Mouse (Mus musculus): Measurements from ENCODE around the gene Traf3ip3.
A peak's percentile ranks its signal among the peaks of the same experiment; 100 is the strongest.

Traf3ip3 gene

DNA sequence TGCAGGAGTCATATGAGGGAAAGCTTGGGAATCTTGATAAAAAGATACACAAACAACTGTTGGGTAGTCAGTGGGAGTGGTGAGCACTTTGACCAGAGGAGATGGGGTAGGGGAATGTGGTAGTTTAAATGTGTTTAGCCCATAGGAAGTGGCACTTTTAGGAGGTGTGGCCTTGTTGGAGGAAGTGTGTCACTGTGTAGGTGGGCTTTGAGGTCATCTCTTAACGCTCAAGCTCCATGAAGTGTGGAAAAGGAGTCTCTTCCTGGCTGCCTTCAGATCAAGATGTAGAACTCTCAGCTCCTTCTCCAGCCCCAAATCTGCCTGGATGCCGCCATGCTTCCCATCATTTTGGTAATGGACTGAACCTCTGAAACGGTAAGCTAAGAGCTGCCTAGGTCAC lies 6.0 kb upstream of the Traf3ip3 start, which contains the start of gene Lamb3:
Gene Lamb3 (plus strand): TSS at position 197 of the 400 bp plus-strand sequence.
- DNase-seq (ENCODE audit: low spot score) = no peak

DNA sequence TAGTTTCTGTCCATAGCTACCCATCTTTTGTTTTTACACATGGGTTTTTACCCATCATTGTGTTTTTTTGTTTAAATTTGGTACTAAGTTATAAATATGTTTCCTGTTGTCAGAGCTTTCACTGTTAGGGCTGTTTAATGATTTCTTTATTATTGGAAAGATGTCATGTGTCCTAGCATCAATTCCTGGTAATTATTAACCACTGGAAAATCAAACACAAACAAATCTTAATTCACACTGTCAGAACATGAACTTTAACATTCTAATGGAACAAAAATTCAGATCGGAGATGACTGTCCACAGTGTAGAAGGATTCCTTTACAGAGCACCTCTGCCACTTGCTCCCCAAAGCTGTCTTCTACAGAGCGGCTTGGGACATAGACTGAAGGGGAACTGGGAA lies 3.9 kb upstream of the Traf3ip3 start:
- DNase-seq (ENCODE audit: low spot score) = no peak

GRCm38 (mm10) chr1:193203821-193204220 lies 2.3 kb upstream of the Traf3ip3 start:
- DNase-seq (ENCODE audit: low spot score) = no peak

DNA sequence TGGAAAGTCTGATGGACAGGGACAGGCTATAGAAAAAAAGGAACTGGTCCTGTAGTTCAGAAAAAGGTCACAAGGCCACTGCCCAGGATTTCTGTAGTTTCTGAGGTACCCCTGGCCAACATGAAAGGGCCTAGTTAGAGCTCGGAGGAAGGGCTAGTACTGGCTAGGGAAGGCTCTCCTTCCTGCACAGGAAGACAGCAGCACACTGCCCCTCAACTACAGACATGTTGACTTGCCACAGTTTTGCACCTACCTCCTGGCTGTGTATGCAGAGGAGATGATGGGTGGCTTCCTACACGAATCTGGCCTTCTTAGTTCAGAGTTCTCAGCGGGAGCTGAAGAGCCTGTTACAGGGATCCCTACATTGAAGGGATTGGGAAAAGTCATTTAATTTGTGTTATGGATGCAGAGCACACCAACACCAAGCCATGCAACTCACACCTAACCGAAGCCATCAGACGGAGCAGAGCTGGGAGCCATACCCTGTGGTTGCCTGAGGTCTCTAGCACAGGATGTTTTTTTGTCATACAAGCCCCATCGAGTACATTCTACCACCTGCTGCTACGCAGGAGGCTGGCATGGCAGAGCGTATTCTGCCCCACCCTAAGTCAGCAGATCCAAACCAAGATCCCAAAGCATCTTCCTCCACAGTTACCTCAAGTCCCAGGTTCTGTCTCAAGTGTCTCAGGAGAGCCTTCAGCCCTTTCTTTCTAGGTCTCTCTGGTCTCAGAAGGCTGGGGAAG lies 692 bp downstream of the Traf3ip3 start:
- DNase-seq (ENCODE audit: low spot score) = no peak

GRCm38 (mm10) chr1:193198312-193198711 lies 3.2 kb downstream of the Traf3ip3 start:
- DNase-seq (ENCODE audit: low spot score) = no peak

GRCm38 (mm10) chr1:193197494-193198205 lies 3.9 kb downstream of the Traf3ip3 start:
- no peak for DNase-seq (ENCODE audit: low spot score)

DNA sequence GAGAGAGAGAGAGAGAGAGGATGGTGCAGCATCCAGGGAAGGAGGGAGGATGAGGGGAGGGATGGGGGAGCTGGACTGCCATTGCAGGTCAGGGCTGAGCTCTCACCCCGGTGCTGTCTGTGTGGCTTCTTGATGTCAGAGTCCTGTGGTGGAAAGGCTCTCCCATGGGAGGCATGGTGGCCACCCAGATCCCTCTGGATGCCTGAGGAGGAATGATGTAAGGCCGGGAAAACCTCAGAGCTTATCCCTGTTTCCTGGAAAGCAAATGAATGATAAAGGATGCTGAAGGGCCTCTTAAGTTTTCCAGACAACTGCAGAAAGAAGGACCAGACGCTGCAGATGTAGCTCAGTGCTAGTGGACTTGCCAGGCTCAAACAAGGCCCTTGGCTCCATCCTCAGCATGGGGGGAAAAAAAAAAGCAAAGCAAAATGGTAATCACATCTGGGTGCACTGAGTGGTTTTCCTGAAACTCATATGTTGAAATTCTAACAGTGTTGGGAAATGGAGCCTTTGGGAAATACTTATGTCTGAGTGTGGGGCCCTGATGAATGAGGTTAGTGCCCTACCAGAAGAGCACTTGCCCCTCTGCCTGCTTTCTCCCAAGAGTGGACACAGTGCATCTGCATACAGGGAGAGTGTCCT lies 6.2 kb downstream of the Traf3ip3 start:
- DNase-seq (ENCODE audit: low spot score) = no peak

GRCm38 (mm10) chr1:193194416-193195140 lies 6.9 kb downstream of the Traf3ip3 start:
- no peak for DNase-seq (ENCODE audit: low spot score)

GRCm38 (mm10) chr1:193191675-193192283 lies 9.7 kb downstream of the Traf3ip3 start:
- peak; percentile 32 for DNase-seq (ENCODE audit: low spot score)

GRCm38 (mm10) chr1:193189771-193190170 lies 11.7 kb downstream of the Traf3ip3 start:
- DNase-seq (ENCODE audit: low spot score) = no peak

DNA sequence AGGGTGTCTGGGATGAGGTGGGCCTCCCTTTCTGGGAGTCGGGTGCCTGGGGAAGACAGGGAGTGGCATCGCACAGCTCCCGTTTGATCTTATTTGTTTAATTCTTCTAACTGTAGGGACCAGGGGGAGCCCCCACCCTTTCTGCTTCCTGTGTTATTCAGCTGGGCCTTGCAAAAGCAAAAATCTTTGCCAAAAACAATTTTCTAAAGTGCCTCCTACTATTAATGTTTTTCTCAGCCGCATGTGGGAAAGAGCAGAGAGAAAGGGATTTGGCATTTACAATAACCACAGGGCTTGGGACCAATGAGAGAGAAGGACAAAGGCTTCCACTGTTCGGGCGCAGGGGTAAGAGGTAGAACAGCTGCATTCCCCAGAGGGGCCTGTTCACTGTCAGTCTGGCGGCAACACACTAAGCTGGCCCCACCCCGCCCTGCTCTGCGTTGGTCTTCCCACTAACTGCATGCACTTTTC lies 12.3 kb downstream of the Traf3ip3 start:
- DNase-seq (ENCODE audit: low spot score) = peak; percentile 45

GRCm38 (mm10) chr1:193188257-193188656 lies 13.2 kb downstream of the Traf3ip3 start:
- no peak for DNase-seq (ENCODE audit: low spot score)

- DNase-seq (ENCODE audit: low spot score) = no peak
These were observed 20.4 kb downstream of the Traf3ip3 start for GRCm38 (mm10) chr1:193181104-193181503.

GRCm38 (mm10) chr1:193174143-193174733 lies 27.3 kb downstream of the Traf3ip3 start:
- no peak for DNase-seq (ENCODE audit: low spot score)

DNA sequence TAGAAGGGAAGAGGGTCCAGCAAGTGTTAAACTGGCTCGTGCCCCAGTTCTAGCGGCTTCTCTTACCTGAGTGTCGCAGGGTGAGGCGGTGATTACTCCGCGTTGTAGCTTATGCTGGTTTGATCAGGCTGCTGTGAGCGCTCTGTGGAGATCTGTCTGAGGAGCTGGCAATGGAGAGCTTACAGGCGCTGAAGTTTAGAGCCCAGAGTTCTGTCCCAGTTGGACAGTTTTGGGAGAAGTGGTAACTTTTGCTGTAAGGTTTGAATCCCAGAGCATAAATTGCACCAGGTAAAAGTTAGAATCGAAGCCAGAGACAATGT lies 27.7 kb downstream of the Traf3ip3 start:
- DNase-seq (ENCODE audit: low spot score) = no peak

GRCm38 (mm10) chr1:193172991-193173809 lies 28.3 kb downstream of the Traf3ip3 start:
- DNase-seq (ENCODE audit: low spot score) = peak; percentile 95

GRCm38 (mm10) chr1:193169856-193170255 lies 31.6 kb downstream of the Traf3ip3 start:
- DNase-seq (ENCODE audit: low spot score) = no peak

DNA sequence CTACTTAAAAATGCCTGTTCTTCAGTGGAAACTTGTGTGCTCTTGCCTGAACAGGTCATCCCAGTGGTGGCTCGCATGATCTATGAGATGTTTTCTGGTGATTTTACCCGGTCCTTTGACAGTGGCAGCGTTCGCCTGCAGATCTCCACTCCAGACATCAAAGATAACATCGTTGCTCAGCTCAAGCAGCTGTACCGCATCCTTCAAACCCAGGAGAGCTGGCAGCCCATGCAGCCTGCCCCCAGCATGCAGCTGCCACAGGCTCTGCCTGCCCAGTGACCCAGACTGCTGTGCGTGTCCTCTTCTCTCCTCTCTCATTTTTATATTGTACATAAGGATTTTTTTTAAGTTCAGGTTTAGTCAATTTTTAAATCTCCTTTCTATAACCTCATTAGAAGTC lies 32.3 kb downstream of the Traf3ip3 start:
- DNase-seq (ENCODE audit: low spot score) = no peak

- DNase-seq (ENCODE audit: low spot score) = no peak
These were observed 33.8 kb downstream of the Traf3ip3 start, which contains the start of gene A130010J15Rik for GRCm38 (mm10) chr1:193167746-193168145. Gene A130010J15Rik (plus strand): TSS chr1:193168046.

DNA sequence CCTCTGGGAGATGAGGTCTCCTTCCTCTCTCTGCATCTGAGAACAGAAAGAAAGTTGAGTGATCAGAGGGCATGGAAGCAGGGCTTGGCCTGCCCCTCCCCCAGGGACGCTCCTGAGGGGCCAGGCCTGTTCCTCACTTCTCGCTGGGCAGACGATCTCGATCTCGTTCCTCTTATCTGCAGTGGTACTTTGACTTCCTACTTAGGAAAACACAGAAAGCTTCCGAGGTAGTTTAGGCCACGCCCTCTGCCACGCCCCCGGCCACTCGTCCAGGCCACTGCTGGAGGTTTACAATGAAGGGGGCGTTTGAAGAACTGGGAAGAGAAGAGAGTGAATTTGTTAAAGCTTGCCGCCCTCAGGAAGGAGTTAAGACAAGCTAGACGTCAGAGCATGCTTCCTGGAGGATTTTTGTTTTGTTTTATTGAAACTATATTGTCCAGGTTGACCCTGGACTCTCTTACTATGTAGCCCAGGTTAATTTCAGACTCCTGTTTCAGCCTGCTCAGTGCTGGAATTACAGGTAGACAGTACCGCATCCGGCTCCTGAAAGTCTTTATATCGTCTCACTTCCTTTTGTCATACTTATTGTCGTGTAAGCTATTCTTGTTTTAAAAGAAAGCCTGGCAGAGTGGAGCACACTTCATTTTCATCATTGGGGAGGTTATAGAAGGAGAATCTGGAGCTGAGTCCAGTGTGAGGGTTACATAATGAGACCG lies 41.0 kb downstream of the Traf3ip3 start:
- DNase-seq (ENCODE audit: low spot score) = peak; percentile 42
